Mouse (Mus musculus) C2C12 (cell line): Measurements from ENCODE around the gene Erg.

Experiments used
- CTCF ChIP-seq: IDR thresholded peaks from one replicate; pipeline ENCODE4 v1.5.1; 2011; ENCODE audit not compliant: control insufficient read depth, insufficient read depth, insufficient read length
- USF1 ChIP-seq: IDR thresholded peaks from one replicate; pipeline ENCODE4 v1.6.1; 2011; ENCODE audit warnings: low read depth, mild to moderate bottlenecking, control low read depth, moderate library complexity

DNA sequence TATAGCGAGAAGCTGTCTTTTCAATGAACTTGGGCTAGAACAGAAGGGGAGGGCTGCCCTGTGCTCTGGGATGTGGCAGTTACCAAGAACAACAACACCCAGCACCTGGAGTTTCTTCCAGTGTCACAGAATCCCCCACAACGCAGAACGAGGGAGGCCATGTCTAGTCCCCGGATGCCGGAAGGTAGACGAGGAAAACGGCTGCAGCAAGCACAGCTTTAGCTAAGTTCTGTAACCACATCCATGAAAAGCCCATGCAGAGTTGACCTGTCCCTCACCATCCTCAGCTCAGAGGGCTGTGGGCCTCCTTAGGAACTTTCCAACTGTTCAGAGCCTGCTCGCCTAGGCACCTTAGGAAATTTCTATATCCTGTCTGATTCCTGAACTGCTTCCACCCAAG is 130.5 kb downstream of the Erg start:
- TF ChIP-seq CTCF (no peak), USF1 (no peak)
